Mouse (Mus musculus) hindbrain, postnatal 0 days (tissue): Measurements from ENCODE around the gene Smg6. TPM values are rescaled to one million over a fixed set of nuclear protein-coding genes. Genes with fewer than 3 reads are reported as not detected.

Experiments used
- ATAC-seq: fragments of 200-750 bp; cut with Nextera tagmentation; 2 replicates; pipeline ENCODE4 v1.8.0; 2017; ENCODE audit warnings: mild to moderate bottlenecking, moderate TSS enrichment, moderate library complexity
- DNase-seq: peaks from one replicate; pipeline ENCODE4 v3.0.0-alpha.2; 2015; ENCODE audit warnings: low spot score
- H3K27ac ChIP-seq: fragments of 300-500 bp; sonication (generic); 2 replicates; pipeline ENCODE4 v1.5.1; 2014; ENCODE audit warnings: mild to moderate bottlenecking
- H3K27me3 ChIP-seq: fragments of 300-500 bp; sonication (generic); 2 replicates; pipeline ENCODE4 v1.6.1; 2014; ENCODE audit warnings: low read length, mixed read lengths; ENCODE audit not compliant: insufficient read depth
- H3K36me3 ChIP-seq: fragments of 300-500 bp; sonication (generic); 2 replicates; pipeline ENCODE4 v1.6.1; 2014; ENCODE audit warnings: low read length, mixed read lengths; ENCODE audit not compliant: insufficient read depth
- H3K4me1 ChIP-seq: fragments of 300-500 bp; sonication (generic); 2 replicates; pipeline ENCODE4 v1.6.1; 2014; ENCODE audit warnings: antibody characterized with exemption, low read length, mixed read lengths; ENCODE audit not compliant: insufficient read depth
- H3K4me2 ChIP-seq: fragments of 300-500 bp; sonication (generic); 2 replicates; pipeline ENCODE4 v1.6.1; 2014; ENCODE audit warnings: low read depth, mild to moderate bottlenecking, low read length, moderate library complexity, mixed read lengths
- H3K4me3 ChIP-seq: fragments of 300-500 bp; sonication (generic); 2 replicates; pipeline ENCODE4 v1.5.1; 2014; ENCODE audit warnings: low read length
- H3K9ac ChIP-seq: fragments of 300-500 bp; sonication (generic); replicated peaks from 2 replicates; pipeline ENCODE4 v1.6.1; 2014; ENCODE audit warnings: mild to moderate bottlenecking, low read length, moderate library complexity, mixed read lengths
- H3K9me3 ChIP-seq: fragments of 300-500 bp; sonication (generic); 2 replicates; pipeline ENCODE4 v1.6.1; 2016; ENCODE audit warnings: low read length, mixed read lengths
- CTCF ChIP-seq: IDR thresholded peaks from 2 replicates; pipeline ENCODE4 v1.5.1; 2016; ENCODE audit warnings: antibody characterized with exemption, control low read depth, low read depth
- WGBS: fragments of 180-500 bp; shearing (Covaris S2); extraction: QIAGEN DNeasy Blood & Tissue Kit; methylation state at CpG from one replicate; pipeline ENCODE4 v1.1.7; 2014; 5-methylcytosine and 5-hydroxymethylcytosine counted together
- polyA plus RNA-seq: library from polyadenylated mRNA; unstranded; fragments of >200 nt; fragmentation: Nextera tagmentation; extraction: Ambion mirVana; gene quantifications from 2 replicates; pipeline ENCODE4 v1.2.1, GENCODE M21; 2015
- total RNA-seq: library from RNA; depleted of rRNA; stranded (reverse); fragments of >200 nt; gene quantifications from 2 replicates; pipeline ENCODE4 v1.2.3, GENCODE M21; 2014

The Smg6 gene
- total and polyA plus RNA-seq, 2 experiments from 2014 or later: 10.0 to 27.8 TPM

DNA sequence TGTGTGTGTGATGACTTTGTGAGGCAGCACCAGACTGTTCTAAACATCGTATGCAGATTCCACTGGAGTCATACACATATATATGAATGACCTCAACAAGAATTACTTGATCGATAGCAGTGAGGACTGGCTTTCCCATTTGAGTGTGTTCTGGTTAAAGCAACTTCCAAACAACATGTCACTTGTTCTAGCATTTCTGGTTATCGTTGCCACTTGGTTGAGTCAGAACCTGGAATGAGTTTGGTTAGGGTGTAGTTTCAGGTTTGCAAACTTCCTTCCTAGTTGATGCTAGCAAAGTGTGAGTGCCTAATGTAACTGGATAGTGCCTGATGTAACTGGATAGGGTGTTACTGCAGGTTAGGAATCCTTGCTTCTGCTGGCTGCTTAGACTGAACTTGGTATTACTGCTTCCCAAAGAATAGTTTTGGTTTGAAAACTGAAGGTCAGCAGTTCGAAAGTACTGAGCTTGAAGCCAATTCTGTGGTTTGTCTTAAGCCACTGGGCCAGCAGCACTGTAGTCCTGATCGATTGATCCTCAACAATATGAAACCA, 90.8 kb downstream of the Smg6 start:
- DNase-seq: no peak
- peaks cover 24% of the 10 kb centered on the region for H3K4me1 ChIP-seq
- H3K4me3 ChIP-seq: no peak overlapping the region
- H3K27ac ChIP-seq: no peak overlapping the region
- no peak overlapping the region for H3K9ac ChIP-seq
- 82% methylated on average over 5 of the region's 5 CpGs for WGBS
- H3K9me3 ChIP-seq: no peaks in the 10 kb centered on the region
- H3K27me3 ChIP-seq: no peaks in the 10 kb centered on the region
- no peaks in the 10 kb centered on the region for H3K36me3 ChIP-seq
- ATAC-seq: no peak
- TF ChIP-seq CTCF: no peak
- no peak overlapping the region for H3K4me2 ChIP-seq

DNA sequence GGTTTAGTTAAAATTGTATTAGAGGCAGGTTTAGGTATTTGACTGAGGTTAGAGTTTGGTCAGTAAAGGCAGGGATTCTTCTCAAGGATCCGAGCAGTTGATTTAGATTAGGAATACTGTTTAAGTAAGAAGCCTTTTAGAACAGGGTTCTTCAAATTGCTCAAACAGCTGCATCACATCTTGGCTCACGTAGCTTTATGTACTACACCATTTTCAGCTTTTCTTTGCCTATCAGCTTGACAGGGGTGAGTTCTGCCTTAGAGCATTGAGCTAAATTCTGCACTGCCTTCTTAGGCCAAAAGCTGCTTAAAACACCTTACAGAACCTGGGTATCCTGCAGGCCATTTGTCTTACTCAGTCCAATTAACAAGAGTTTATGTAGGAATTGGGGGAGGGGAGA, 92.2 kb downstream of the Smg6 start:
- Histone ChIP-seq H3K4me2 (no peak overlapping the region), H3K27ac (no peak overlapping the region), H3K9ac (no peak overlapping the region), H3K27me3 (no peaks in the 10 kb centered on the region), H3K9me3 (no peaks in the 10 kb centered on the region), H3K36me3 (no peaks in the 10 kb centered on the region), H3K4me3 (no peak overlapping the region), H3K4me1 (peaks cover 17% of the 10 kb centered on the region)
- DNase-seq (no peak), ATAC-seq (no peak)
- WGBS: 94% methylated on average over 2 of the region's 2 CpGs
- no peak for TF ChIP-seq CTCF

DNA sequence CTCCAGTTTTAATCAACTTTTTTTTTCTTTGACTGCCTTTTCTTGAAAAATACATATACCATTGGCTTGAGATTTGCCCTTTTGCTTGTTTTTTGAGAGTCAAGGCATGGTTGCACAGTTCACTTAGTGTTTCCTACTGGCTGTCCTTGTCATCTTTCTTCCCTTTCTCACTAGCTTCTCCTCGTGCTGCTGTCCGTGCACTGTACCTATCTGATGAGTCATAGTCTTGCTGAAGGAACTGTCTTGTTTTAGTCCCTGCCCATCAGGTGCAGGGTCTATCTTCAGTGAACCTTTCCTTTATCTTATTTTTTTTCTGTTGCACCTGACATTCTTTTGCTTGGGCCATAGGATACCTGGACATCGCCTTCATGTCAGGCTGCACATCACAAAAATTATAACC, 101.4 kb downstream of the Smg6 start:
- DNase-seq (no peak), ATAC-seq (no peak)
- H3K4me2 ChIP-seq: no peak overlapping the region
- H3K9ac ChIP-seq: no peak overlapping the region
- no peak for TF ChIP-seq CTCF
- 87% methylated on average over 3 of the region's 3 CpGs for whole genome bisulfite sequencing
- H3K4me3 ChIP-seq: no peak overlapping the region
- H3K27me3 ChIP-seq: no peaks in the 10 kb centered on the region
- no peaks in the 10 kb centered on the region for H3K4me1 ChIP-seq
- no peaks in the 10 kb centered on the region for H3K36me3 ChIP-seq
- H3K27ac ChIP-seq: no peak overlapping the region
- H3K9me3 ChIP-seq: no peaks in the 10 kb centered on the region

DNA sequence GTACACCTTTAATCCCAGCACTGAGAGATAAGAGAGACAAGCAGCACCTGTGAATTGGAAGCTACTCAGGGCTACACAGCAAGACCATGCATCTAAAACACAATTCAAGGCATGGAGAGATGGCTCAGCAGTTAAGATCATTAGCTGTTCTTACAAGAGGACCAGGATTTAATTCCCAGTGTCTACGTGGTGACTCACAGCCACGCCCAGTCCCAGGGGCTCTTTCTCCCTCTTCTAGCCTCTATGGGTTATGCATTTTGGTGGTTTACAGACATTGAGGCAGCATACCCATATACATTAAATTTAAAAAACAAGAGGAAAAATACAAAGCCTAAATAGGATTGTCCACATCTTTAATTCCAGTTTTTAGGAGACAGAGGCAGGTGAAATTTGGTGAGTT, 102.0 kb downstream of the Smg6 start:
- WGBS: 90% methylated on average over 2 of the region's 2 CpGs

DNA sequence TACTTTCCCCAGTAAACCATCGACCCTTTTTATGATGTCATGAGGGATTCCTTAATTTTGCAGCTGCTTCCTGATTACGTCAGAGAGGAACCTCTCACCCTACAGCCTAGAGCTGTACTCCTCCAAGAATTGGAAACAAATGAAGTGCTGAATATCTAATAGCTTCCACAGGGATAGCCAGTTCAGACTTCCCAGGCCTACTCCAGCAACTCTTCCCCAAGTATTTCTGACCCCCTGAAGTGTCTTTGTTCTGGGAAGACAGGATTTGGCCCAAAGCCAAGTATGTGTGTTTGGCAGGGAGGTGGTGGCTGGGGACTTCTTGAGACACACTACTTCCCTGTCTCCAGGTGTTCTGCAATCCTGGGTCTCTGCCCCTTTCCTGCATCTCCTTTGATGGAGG, 105.6 kb downstream of the Smg6 start:
- H3K36me3 ChIP-seq: no peaks in the 10 kb centered on the region
- no peaks in the 10 kb centered on the region for H3K4me1 ChIP-seq
- no peak overlapping the region for H3K27ac ChIP-seq
- no peak overlapping the region for H3K4me2 ChIP-seq
- no peak overlapping the region for H3K9ac ChIP-seq
- DNase-seq (no peak), ATAC-seq (no peak)
- no peaks in the 10 kb centered on the region for H3K9me3 ChIP-seq
- TF ChIP-seq CTCF: no peak
- H3K27me3 ChIP-seq: no peaks in the 10 kb centered on the region
- no peak overlapping the region for H3K4me3 ChIP-seq
- WGBS: 37% methylated on average over 2 of the region's 2 CpGs

More for the DNA sequence above, 102.0 kb downstream of the Smg6 start:
- Histone ChIP-seq H3K4me1 (no peaks in the 10 kb centered on the region), H3K4me3 (no peak overlapping the region), H3K4me2 (no peak overlapping the region), H3K27me3 (no peaks in the 10 kb centered on the region), H3K9ac (no peak overlapping the region), H3K27ac (no peak overlapping the region), H3K9me3 (no peaks in the 10 kb centered on the region), H3K36me3 (no peaks in the 10 kb centered on the region)
- DNase-seq (no peak), ATAC-seq (no peak)
- no peak for TF ChIP-seq CTCF

DNA sequence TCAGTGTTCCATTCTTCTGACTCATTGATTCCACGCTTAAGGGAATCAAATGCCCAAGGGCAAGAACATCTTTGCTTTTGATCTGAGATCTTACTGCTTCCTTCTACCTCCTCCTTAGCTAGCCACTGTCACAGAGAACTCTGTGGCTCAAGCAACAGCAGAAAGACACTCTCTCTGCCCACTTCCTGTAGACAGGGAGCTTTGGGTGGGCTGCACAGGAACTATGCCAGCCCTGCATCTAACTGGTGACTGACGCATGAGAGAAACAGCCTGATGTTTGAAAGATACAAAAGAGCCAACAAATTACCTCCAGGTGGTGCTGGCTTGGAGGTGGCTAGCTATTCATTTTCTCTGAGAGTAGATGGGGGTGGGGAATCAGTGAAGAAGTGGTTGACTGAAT, 107.3 kb downstream of the Smg6 start:
- Histone ChIP-seq H3K27ac (no peak overlapping the region), H3K9ac (no peak overlapping the region), H3K36me3 (no peaks in the 10 kb centered on the region), H3K9me3 (no peaks in the 10 kb centered on the region), H3K4me1 (no peaks in the 10 kb centered on the region), H3K4me2 (no peak overlapping the region), H3K4me3 (no peak overlapping the region), H3K27me3 (no peaks in the 10 kb centered on the region)
- ATAC-seq: no peak
- no peak for DNase-seq
- WGBS: 67% methylated on average over 2 of the region's 2 CpGs
- no peak for TF ChIP-seq CTCF

DNA sequence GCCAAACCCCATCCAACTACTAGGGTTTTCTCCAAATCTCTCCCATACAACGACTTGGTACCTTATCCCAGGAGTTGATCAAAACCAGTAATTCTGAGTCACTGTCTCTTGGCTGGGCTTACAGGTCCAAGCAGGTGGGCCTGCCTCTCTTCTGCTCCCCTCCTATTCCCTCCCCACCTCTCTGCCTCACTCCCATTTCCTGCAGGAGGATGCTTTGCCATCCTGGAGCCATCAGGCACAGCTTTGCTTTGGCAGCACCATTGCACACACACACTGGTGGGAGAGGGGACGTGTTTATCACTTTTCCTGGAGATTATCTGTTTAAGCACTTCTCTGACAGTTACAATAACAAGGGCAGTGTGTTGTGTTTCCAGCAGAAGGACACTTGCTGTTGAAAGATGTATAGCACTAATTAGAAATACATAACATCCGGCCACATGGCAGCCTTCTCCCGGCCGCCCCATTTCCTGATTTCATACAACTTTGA, 108.0 kb downstream of the Smg6 start:
- no peak overlapping the region for H3K4me3 ChIP-seq
- H3K4me2 ChIP-seq: no peak overlapping the region
- ATAC-seq (no peak), DNase-seq (no peak)
- H3K27ac ChIP-seq: no peak overlapping the region
- H3K9ac ChIP-seq: no peak overlapping the region
- H3K27me3 ChIP-seq: no peaks in the 10 kb centered on the region
- no peak for TF ChIP-seq CTCF
- H3K9me3 ChIP-seq: no peaks in the 10 kb centered on the region
- H3K4me1 ChIP-seq: no peaks in the 10 kb centered on the region
- H3K36me3 ChIP-seq: peaks cover 3% of the 10 kb centered on the region; the same call in 1 of the 2 replicates
- WGBS: 85% methylated on average over 5 of the region's 5 CpGs
